Mouse (Mus musculus) left cerebral cortex, adult 9 months (tissue): ENCODE measurements around the gene Gatd1.

Source experiments
- DNase-seq, 2 experiments: peaks; one replicate each; pipeline ENCODE4 v3.0.0; 2022; ENCODE audit warnings: low spot score in 2 of 2

The Gatd1 gene

GRCm38 (mm10) chr7:141442199-141442598 is 28.3 kb upstream of the Gatd1 start:
- DNase-seq, result no peak

DNA sequence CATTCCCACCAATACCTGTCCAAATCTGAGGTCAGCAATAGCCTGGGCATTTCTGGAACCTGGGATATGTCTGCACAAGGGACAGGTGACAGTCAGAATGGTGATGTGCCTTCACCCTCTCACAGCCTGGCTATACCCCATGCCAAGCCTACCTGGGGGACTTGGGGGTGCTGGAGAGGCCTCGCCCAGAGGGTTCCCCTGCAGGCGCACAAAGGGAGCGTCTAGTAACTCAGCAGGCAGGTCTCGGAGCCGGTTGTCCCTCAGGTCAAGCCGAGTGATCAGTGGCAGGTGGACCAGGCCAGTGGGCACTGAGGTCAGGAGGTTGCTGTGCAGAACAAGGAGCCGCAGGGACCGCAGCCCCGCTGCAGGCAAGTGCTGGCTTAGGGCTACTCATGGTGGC is 27.5 kb upstream of the Gatd1 start:
- DNase-seq, result no peak

DNA sequence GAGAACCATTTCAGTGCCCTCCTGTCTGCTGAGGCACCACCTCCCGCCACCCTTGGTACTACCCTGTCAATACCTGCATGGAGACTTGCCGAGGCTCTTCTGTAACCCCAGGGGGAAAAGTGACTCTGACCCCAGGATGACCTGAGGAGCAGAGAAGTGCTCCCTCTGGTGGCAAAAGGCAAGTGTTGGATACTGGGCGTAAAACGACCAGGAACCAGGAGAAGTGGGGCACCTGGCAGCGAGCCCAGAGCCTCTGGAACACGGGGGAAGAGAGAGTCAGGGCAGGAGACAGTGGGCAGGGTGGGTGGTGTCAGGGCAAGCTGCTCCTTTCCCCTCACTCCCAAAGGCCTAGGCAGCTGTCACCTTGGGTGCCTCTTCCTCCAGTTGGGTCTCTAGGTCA is 26.7 kb upstream of the Gatd1 start:
- no peak for DNase-seq

- no peak for DNase-seq
Observed at GRCm38 (mm10) chr7:141439811-141440210, 25.9 kb upstream of the Gatd1 start.

DNA sequence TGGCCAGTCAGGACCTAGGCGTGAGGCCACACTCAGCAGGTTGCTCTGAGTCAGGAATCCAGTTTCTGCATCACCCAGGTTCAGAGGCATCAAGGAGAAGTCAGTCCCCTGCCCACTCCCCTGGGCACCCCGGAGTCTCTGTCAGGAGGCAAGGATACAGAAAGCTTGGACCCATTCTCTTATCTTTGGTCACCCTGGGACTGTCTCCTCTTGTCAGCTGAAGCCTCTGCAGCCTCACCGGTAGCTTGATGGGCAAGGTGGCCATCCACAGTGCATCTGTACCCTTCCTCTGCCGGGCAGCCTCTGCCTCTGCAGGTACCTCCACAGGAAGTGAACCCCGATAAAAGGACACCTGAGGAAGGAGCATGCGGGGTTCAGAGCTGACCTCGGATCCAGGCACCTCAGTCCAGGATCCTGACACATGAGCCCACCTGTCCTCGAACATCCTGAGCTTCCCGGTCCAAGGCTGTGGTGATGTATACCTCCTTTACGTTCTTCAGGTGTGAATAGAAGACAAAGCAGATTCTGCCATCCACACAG is 25.3 kb upstream of the Gatd1 start:
- no peak for DNase-seq

- DNase-seq, result no peak
Observed at GRCm38 (mm10) chr7:141438201-141438968, 24.4 kb upstream of the Gatd1 start.

DNA sequence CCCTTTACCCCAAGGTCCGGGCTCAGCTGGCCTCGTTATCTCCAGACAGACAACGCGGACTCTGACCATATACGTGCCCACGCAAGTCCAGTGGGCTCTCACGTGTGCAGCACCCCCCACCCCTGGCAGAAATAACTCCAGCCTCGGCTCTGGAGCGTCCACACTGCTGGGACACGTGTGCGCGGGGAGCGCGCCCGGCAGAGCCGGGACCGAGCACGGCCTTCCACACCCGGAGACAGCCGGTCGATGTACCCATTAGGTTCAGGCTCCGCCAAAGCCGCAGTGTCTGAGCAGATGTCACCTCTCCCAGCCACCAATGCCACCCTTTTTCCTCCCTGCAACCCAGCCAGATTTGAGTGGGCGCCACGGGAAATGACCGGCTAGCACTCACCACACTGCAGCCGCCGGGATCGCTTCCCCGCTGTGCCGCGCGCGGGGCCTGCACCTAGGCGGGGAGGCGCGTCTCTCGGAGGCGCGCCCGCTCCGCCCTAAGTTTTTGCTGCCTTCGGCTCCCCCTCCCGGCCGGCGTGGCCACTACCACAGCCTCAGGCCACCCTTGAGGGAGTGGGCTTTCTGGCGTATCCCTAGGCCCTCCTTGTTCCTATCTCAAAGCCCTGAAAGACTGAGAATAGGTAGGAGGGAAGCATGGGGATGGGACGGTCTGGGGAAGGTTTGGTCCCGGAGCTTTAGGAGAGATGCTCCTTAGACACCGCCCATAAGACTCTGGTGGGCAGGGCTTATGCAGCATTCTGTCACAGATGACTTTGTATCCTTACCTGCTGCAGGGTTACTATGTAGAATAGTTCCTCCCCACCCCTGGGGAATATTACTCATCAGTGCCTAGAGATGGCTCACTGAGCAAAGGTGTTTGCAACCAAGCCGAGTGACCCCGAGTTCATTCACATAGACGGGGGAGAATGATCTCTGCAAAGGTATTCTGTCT is 23.5 kb upstream of the Gatd1 start, which contains the start of gene Slc25a22:
Gene Slc25a22 (minus strand): TSS at position 715 of the 943 bp plus-strand sequence.
- peak in 1 of 2 experiments; percentile 80 for DNase-seq

- DNase-seq, result no peak
Observed at GRCm38 (mm10) chr7:141436523-141436892, 22.6 kb upstream of the Gatd1 start.

GRCm38 (mm10) chr7:141435856-141436522 is 22.1 kb upstream of the Gatd1 start:
- DNase-seq, result no peak

- peak in 1 of 2 experiments; percentile 51 for DNase-seq
Observed at GRCm38 (mm10) chr7:141435129-141435855, 21.4 kb upstream of the Gatd1 start.

DNA sequence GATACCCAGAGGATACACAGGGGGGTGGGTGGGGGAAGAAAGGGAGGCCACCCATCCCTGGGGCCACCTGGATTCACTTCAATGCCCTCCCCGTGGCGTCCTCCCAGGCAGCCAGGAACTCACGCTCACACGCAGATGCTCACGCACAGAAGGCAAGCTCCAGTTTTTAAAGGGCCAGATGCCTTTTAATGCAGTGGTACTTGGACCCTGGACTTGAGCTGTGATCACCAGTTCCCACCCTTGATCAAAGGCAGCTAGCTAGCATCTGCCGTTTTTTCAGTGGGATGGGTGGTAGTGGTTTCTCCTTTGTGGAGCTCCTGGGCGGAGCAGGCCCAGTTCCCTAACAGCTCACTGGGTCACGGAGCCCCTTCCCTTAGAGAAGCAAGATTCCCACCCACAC is 20.5 kb upstream of the Gatd1 start:
- DNase-seq, result peak in 1 of 2 experiments; percentile 66

DNA sequence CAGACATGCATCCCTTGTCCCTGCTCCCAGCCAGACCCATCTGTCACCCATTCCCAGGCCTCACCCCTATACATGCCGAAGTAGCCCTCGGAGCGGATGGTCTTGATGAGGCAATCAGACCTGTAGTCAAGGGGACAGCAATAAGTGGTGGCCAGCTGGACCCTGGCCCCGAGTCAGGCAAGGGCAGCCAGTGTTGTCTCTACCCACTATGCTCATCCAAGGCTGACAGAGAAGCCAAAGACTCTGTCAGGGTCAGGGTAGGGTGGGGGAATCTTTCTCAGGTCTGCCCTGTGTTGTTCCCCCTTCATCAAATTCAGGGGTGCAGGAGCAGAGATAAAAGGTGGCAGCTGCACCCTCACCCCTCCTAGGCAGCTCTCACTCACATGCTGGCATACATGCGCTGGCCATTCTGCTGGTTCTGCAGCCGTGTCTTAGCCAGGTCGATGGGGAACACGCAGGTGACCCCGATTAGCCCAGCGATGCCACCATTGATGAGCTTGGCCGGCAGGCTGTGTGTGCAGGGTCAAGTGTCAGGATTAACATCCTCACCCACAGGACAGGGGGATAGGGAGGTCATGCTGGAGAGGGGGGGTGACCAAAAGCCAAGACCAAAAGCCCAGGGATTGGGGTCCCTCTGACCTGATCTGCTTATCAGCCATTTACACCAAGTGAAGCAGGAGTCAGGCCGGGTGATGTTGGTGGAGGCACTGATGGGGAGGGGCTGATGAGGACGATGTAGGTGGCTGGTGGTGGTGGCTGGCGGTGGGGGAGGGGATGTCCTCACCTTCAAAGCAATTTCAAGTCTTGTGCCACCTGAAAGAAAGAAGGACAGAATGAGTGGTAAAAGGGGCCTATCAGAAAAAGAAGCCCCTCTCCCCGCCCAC is 19.8 kb upstream of the Gatd1 start:
- no peak for DNase-seq

DNA sequence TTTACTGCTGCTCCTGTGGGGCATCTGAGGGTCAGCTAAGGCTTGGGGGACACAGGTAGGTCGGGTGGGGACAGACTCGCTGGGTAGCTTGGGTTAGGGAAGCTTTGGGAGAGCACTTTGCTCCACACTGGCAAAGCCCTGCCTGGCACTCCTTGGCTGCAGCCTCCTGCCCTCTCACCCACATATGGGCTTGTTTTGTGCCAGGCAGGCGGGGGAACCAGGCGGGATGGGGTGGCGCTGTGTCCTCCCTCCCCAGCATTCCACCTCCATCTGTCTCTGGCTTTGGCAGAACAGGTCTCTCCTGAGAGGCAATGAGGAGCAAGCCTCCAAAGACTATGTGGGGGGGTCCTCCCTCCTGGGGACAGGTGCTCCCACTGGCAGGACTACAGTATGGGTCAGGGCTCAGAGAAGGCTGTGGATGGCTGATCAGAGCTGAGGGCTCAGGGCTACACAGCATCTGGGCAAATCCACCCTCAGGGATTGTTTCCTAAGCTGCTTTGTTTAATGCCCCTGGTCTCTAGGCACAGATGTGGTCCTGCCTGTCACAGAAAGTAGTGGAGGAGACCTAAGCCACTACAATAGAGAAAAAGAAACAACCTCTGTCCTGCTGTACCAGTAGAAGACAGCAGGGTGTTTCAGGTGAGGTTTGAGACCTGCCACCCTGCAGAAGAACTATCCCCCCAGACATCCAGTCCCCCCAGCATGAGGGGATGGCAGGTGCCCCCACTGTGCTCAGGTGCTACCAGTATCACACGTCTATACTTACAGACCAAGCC is 19.0 kb upstream of the Gatd1 start:
- DNase-seq, result no peak

DNA sequence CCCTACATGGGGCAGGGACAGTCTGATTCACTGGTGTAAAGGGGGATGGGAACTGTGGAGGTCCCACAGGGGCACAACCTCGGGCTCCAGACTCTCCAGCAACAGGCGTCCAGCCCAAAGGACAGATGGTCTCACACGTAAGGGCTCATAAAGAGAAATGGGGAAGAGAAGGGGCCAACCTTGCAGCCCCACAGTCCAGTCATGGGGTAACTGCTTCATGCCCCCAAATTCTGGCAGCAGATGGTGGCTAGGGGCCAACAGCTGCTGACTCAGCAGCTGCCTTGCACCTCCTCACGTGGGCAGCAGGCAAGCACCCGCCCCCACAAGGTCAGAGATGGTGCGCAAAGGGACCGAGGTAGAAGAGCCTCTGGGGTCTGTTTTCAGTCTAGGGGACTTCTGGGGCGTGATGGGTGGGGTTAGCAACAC is 18.3 kb upstream of the Gatd1 start:
- no peak for DNase-seq

- DNase-seq, result no peak
Observed at GRCm38 (mm10) chr7:141431434-141432185, 17.7 kb upstream of the Gatd1 start.

DNA sequence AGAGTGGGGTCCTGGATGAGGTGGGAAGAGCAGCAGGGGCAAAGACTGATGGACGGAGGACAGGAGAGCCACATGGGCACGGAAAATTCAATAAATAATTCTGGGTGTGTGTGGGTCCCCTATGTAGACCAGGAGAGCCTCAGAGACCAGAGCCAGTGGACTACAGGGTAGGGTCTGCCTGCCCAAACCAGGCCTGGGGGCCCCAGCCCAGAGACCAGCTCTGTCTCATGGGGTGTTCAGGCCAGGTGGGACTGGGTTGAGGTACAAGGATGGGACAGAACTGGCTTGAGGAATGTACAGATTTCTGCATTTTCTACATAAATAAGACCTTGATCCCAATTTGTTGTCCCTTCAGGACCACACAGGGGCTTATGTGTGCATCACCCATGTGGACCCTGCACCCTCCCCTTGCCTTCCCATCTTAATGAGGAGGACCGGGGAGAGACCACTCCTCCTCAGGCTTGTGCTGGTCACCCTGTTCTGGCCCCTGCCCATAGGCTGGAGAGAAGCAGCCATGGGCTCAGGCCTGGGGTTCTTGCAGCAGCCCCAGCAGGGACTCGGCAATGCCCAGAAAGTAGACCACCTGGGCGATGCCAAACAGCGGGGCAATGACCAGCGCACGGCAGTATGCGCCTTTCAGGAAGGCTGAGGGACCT is 16.8 kb upstream of the Gatd1 start:
- DNase-seq, result no peak

DNA sequence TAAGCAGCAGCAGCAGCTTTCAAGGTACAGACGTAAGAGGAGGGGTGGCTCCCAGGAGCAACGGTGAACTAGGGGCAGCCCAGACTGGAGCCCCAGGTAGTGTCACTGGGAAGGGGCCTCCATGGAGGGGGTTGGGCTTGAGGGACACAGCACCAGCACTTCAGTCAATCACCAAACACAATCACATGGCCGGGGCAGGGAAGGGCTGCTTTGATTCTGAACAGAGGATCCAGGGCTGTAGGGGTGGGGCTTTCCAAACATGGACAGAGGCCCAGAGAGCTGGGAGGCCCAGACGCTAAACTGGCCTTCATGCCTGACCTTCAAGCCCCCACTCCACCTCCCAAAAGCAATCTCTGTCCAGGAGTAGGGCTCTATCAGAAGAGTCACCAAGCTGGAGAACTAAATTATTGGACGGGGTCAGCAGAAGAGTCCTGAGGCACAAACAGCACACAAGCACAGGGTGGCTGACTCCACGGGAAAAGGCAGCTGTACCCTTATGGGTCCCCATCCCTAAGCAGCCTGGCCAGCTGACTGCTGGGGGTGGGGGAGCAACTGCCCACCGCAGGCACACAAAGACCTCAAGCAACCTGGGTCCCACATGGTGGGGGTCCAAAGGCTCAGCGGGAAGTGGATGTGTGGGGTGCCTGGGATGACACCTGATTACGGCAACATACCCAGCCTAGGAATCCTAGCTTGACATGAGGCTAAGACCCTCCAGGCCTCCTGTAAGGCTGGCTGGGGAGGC is 16.1 kb upstream of the Gatd1 start:
- DNase-seq, result no peak
